Mouse (Mus musculus): Measurements from ENCODE around the gene Cacna2d4.

DNA sequence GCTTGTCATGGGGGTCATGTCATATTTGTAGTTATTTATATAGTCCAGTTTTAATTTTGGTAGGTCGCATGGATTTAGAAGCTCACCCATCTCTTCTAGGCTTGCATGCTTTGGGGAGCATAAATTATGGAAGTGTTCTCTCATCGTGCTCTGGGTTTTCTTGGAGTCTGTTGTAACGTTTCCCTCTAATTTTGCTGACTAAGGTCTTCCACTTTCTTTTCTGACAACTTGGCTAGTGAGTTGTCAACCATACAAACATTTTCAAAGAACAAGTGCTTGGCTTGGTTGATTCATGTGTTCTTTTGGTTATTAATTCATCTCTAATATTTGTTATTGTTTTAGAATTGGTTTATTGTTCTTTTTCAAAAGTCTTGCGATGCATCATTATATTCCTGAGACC is 15.4 kb downstream of the Cacna2d4 start:
- TF ChIP-seq CTCF (IDR thresholded peaks at IDR 0.05; ENCODE audit: low read depth, low read length) (no peak), POLR2A (IDR thresholded peaks at IDR 0.05; ENCODE audit: borderline replicate concordance, low read depth, low read length) (no peak)
